Mouse (Mus musculus) colon, adult 2 months (tissue): ENCODE data around the gene Tmem214. TPM values are rescaled to one million over a fixed set of nuclear protein-coding genes. Genes with fewer than 3 reads are reported as not detected.

ENCODE experiments used
- polyA plus RNA-seq: library from polyadenylated mRNA; depleted of rRNA; stranded (reverse); fragments of >200 nt; gene quantifications from 2 replicates; pipeline ENCODE4 v1.2.3, GENCODE M21; 2012; rRNA removed

Tmem214 gene
- polyA plus RNA-seq, result 111 and 117 TPM in 2 replicates

GRCm38 (mm10) chr5:30867712-30868111 is at the start of gene Tmem214:
Gene Tmem214 (plus strand): TSS chr5:30868012.

GRCm38 (mm10) chr5:30888337-30889087 is 20.7 kb downstream of the Tmem214 start, which contains the start of gene Agbl5:
Gene Agbl5 (plus strand): TSS chr5:30888694.

GRCm38 (mm10) chr5:30907413-30908059 is 39.7 kb downstream of the Tmem214 start, which contains the start of gene Ost4:
Gene Ost4 (minus strand): TSS chr5:30907788.

GRCm38 (mm10) chr5:30913060-30913841 is 45.4 kb downstream of the Tmem214 start, which contains the start of gene Emilin1:
Gene Emilin1 (plus strand): TSS chr5:30913402.

GRCm38 (mm10) chr5:30921256-30922033 is 53.6 kb downstream of the Tmem214 start, which contains the start of gene Khk:
Gene Khk (plus strand): TSS chr5:30921431.

Other genes starting within 250 kb of the Tmem214 start
- gene Slc35f6, start 220.1 kb upstream of the Tmem214 start, polyA plus RNA-seq, result 83.3 and 142 TPM in 2 replicates
- gene Cenpa, start 201.2 kb upstream of the Tmem214 start, polyA plus RNA-seq, result 31.4 and 36.9 TPM in 2 replicates
- 2.0 and 2.4 TPM in 2 replicates for gene Dpysl5, start 156.4 kb upstream of the Tmem214 start, polyA plus RNA-seq
- gene Mapre3, start 53.4 kb upstream of the Tmem214 start, polyA plus RNA-seq, result 33.9 and 41.8 TPM in 2 replicates
- gene Agbl5, start 20.7 kb downstream of the Tmem214 start, polyA plus RNA-seq, result 15.6 and 21.2 TPM in 2 replicates
- gene Ost4, start 39.8 kb downstream of the Tmem214 start, polyA plus RNA-seq, result 203 and 255 TPM in 2 replicates
- 120 and 121 TPM in 2 replicates for gene Emilin1, start 45.4 kb downstream of the Tmem214 start, polyA plus RNA-seq
- gene Khk, start 53.4 kb downstream of the Tmem214 start, polyA plus RNA-seq, result 27.6 and 35.0 TPM in 2 replicates
- 203 and 259 TPM in 2 replicates for gene Cgref1, start 77.6 kb downstream of the Tmem214 start, polyA plus RNA-seq
- gene Preb, start 92.3 kb downstream of the Tmem214 start, polyA plus RNA-seq, result 308 and 381 TPM in 2 replicates
- 0.69 and 0.76 TPM in 2 replicates for gene Tcf23, start 100.7 kb downstream of the Tmem214 start, polyA plus RNA-seq
- gene Atraid, start 180.3 kb downstream of the Tmem214 start, polyA plus RNA-seq, result 83.4 and 88.1 TPM in 2 replicates
- gene Slc5a6, start 180.9 kb downstream of the Tmem214 start, polyA plus RNA-seq, result 52.7 and 90.2 TPM in 2 replicates
- gene Cad, start 186.8 kb downstream of the Tmem214 start, polyA plus RNA-seq, result 33.5 and 40.2 TPM in 2 replicates
- gene Dnajc5g, start 238.3 kb downstream of the Tmem214 start, polyA plus RNA-seq, result not detected in 2 replicates
- gene Slc30a3, start 240.2 kb downstream of the Tmem214 start, polyA plus RNA-seq, result 0.05 and 0.23 TPM in 2 replicates
- gene Trim54, start 248.7 kb downstream of the Tmem214 start, polyA plus RNA-seq, result not detected in 2 replicates